Mouse (Mus musculus): ENCODE data around the gene Gm10256. TPM values are rescaled to one million over a fixed set of nuclear protein-coding genes. Genes with fewer than 3 reads are reported as not detected.
"Not testable (repeated sequence)": the region's sequence is repeated elsewhere in the genome, so short reads cannot be mapped to it uniquely, and the experiment has no call there.

Gene Gm10256
- total RNA-seq (2021), result not detected
- long read RNA-seq, experiment 1, result 0 reads
- long read RNA-seq, experiment 2, result 0 reads

DNA sequence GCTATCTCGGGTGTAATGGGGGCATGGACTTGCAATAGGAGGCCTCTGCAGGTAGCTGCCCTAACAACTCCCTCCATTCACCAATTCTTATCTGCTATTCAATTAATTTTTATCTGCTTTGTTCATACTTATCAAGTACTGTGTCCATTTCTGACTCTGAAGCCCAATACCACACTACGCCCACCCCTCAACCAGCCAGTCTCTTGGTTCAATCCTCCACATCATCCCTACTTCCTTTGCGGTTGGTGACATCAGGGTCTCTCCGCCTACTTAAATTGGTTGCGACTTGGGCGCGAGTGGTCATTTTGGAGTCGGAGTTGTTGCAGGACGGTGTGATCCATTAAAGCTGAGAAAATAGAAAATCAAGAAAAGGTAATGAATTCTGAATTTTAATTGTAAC lies at the start of gene Gm10256, which contains the start of gene Rbmy:
Gene Gm10256, plus strand, starts transcription at position 320 of the 400 bp plus-strand sequence.
Gene Rbmy, plus strand, starts transcription at position 301 of the 400 bp plus-strand sequence.
- DNase-seq, result not testable (repeated sequence)

DNA sequence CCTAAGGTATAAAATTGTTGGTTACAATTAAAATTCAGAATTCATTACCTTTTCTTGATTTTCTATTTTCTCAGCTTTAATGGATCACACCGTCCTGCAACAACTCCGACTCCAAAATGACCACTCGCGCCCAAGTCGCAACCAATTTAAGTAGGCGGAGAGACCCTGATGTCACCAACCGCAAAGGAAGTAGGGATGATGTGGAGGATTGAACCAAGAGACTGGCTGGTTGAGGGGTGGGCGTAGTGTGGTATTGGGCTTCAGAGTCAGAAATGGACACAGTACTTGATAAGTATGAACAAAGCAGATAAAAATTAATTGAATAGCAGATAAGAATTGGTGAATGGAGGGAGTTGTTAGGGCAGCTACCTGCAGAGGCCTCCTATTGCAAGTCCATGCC lies 34.4 kb upstream of the Gm10256 start, which contains the start of gene Gm4064:
Gene Gm4064, minus strand, starts transcription at position 101 of the 400 bp plus-strand sequence.
- DNase-seq, result not testable (repeated sequence)

GRCm38 (mm10) chrY:2900689-2901088 lies 70.2 kb downstream of the Gm10256 start, which contains the start of gene Gm10352:
Gm10352 (plus strand) TSS chrY:2900989.
- not testable (repeated sequence) for DNase-seq

Other genes with a start within 250 kb of the Gm10256 start
- gene H2al2c, start 231.6 kb upstream of the Gm10256 start, total RNA-seq (2021), result not detected
- not detected for gene Sry, start 167.0 kb upstream of the Gm10256 start, total RNA-seq (2021)
- not detected for gene H2al2b, start 110.0 kb upstream of the Gm10256 start, total RNA-seq (2021)
- gene Gm4064, start 34.5 kb upstream of the Gm10256 start, total RNA-seq (2021), result not detected
- not detected for gene Rbmy, start within 50 bp of the Gm10256 start, total RNA-seq (2021)
- gene Gm10352, start 70.3 kb downstream of the Gm10256 start, total RNA-seq (2021), result not detected
- not detected for gene Gm29289, start 101.9 kb downstream of the Gm10256 start, total RNA-seq (2021)